Mouse (Mus musculus): ENCODE data around the gene Tnfrsf19. TPM values are rescaled to one million over a fixed set of nuclear protein-coding genes. Genes with fewer than 3 reads are reported as not detected.

Tnfrsf19 gene
- total and polyA plus RNA-seq, 2 experiments = 3.5 to 6.2 TPM

DNA sequence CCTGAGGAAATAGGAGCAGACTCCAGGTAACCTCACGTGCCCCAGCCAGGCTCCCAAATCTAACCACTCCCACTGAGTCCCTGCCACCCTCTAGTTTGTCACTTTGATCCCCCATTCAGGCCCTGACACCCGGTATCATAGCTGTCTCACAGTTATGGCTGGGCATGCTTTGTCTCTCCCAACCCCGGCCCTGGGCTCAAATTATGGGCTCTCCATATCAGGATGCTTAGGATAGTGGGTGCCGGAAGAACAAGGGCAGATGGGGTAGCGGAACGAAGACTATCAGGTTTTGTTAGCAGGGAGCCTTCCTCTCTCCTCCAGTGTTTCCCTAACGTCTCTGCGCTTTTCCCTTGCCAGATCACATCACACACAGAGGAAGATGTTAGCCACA lies 8.2 kb downstream of the Tnfrsf19 start:
- TF ChIP-seq CTCF (IDR thresholded peaks at IDR 0.05; ENCODE audit: low read depth, low read length) = no peak
- TF ChIP-seq POLR2A (IDR thresholded peaks at IDR 0.05; ENCODE audit: extremely low read depth, insufficient read depth, low read length) = no peak
- Histone ChIP-seq H3K4me1 (ENCODE audit: control insufficient read depth, insufficient read depth, low read length) (peaks cover 8% of the 10 kb centered on the region), H3K36me3 (ENCODE audit: control insufficient read depth, insufficient read depth, low read length) (no peaks in the 10 kb centered on the region), H3K4me3 (ENCODE audit: insufficient read depth, low read depth, low read length) (no peak overlapping the region), H3K9ac (ENCODE audit: low read depth, low read length) (no peak overlapping the region), H3K79me2 (ENCODE audit: control insufficient read depth, insufficient read depth, low read length) (no peaks in the 10 kb centered on the region), H3K27me3 (ENCODE audit: control insufficient read depth, insufficient read depth, low read length) (no peaks in the 10 kb centered on the region), H3K27ac (replicated peaks; ENCODE audit: insufficient read depth, low read depth, low read length) (no peak overlapping the region)
- WGBS = 60% methylated on average over 8 of the region's 8 CpGs
- DNase-seq (ENCODE audit: extremely low read depth, low read depth, low spot score) = no peak

GRCm38 (mm10) chr14:61037321-61038081 lies 8.8 kb downstream of the Tnfrsf19 start:
- TF ChIP-seq CTCF (IDR thresholded peaks at IDR 0.05; ENCODE audit: low read depth, low read length) = no peak
- TF ChIP-seq POLR2A (IDR thresholded peaks at IDR 0.05; ENCODE audit: extremely low read depth, insufficient read depth, low read length) = no peak

GRCm38 (mm10) chr14:61030366-61030765 lies 15.9 kb downstream of the Tnfrsf19 start:
- H3K79me2 ChIP-seq (ENCODE audit: control insufficient read depth, insufficient read depth, low read length) = no peaks in the 10 kb centered on the region
- no peaks in the 10 kb centered on the region for H3K36me3 ChIP-seq (ENCODE audit: control insufficient read depth, insufficient read depth, low read length)
- TF ChIP-seq CTCF (IDR thresholded peaks at IDR 0.05; ENCODE audit: low read depth, low read length) (no peak), POLR2A (IDR thresholded peaks at IDR 0.05; ENCODE audit: extremely low read depth, insufficient read depth, low read length) (no peak)
- no peaks in the 10 kb centered on the region for H3K27me3 ChIP-seq (ENCODE audit: control insufficient read depth, insufficient read depth, low read length)
- no peak overlapping the region for H3K9ac ChIP-seq (ENCODE audit: low read depth, low read length)
- 45% methylated on average over 6 of the region's 6 CpGs for WGBS
- H3K4me3 ChIP-seq (ENCODE audit: insufficient read depth, low read depth, low read length) = no peak overlapping the region
- H3K27ac ChIP-seq (replicated peaks; ENCODE audit: insufficient read depth, low read depth, low read length) = no peak overlapping the region
- no peaks in the 10 kb centered on the region for H3K4me1 ChIP-seq (ENCODE audit: control insufficient read depth, insufficient read depth, low read length)
- peak; percentile 66 for DNase-seq (ENCODE audit: extremely low read depth, low read depth, low spot score)

More at GRCm38 (mm10) chr14:61037321-61038081, 8.8 kb downstream of the Tnfrsf19 start:
- Histone ChIP-seq H3K27ac (replicated peaks; ENCODE audit: insufficient read depth, low read depth, low read length) (no peak overlapping the region), H3K4me3 (ENCODE audit: insufficient read depth, low read depth, low read length) (peak overlapping the region; percentile 64), H3K9ac (ENCODE audit: low read depth, low read length) (peak overlapping the region; percentile 54), H3K4me1 (ENCODE audit: control insufficient read depth, insufficient read depth, low read length) (peaks cover 8% of the 10 kb centered on the region), H3K36me3 (ENCODE audit: control insufficient read depth, insufficient read depth, low read length) (no peaks in the 10 kb centered on the region), H3K79me2 (ENCODE audit: control insufficient read depth, insufficient read depth, low read length) (no peaks in the 10 kb centered on the region), H3K27me3 (ENCODE audit: control insufficient read depth, insufficient read depth, low read length) (no peaks in the 10 kb centered on the region)
- WGBS = 2% methylated on average over 40 of the region's 40 CpGs
- no peak for DNase-seq (ENCODE audit: extremely low read depth, low read depth, low spot score)

DNA sequence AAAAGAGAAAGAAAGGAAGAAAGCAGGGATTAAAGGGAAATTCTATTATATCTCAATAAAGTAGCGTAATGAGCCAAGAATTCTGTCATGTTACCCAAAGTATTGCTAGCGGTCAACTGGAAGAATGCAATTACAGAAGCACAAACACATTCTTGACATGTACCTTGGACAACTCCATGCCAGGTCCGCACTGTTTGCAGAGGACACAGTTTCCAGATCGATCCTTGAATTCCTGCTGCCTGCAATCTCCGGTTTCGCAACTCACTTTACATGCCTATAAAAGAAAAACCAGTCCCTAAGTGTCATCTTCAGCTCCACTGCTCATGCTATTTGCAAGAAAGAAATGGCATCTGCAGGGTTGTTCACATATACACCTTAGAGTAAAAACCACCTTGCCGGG lies 22.3 kb downstream of the Tnfrsf19 start:
- Histone ChIP-seq H3K4me3 (ENCODE audit: insufficient read depth, low read depth, low read length) (no peak overlapping the region), H3K9ac (ENCODE audit: low read depth, low read length) (no peak overlapping the region), H3K79me2 (ENCODE audit: control insufficient read depth, insufficient read depth, low read length) (no peaks in the 10 kb centered on the region), H3K4me1 (ENCODE audit: control insufficient read depth, insufficient read depth, low read length) (peaks cover 1% of the 10 kb centered on the region; the same call in 1 of the 2 replicates), H3K36me3 (ENCODE audit: control insufficient read depth, insufficient read depth, low read length) (no peaks in the 10 kb centered on the region), H3K27ac (replicated peaks; ENCODE audit: insufficient read depth, low read depth, low read length) (no peak overlapping the region), H3K27me3 (ENCODE audit: control insufficient read depth, insufficient read depth, low read length) (no peaks in the 10 kb centered on the region)
- peak; percentile 98 for DNase-seq (ENCODE audit: extremely low read depth, low read depth, low spot score)
- 36% methylated on average over 7 of the region's 7 CpGs for WGBS
- TF ChIP-seq POLR2A (IDR thresholded peaks at IDR 0.05; ENCODE audit: extremely low read depth, insufficient read depth, low read length) (no peak), CTCF (IDR thresholded peaks at IDR 0.05; ENCODE audit: low read depth, low read length) (peak; percentile 40; the same call in 1 of the 2 replicates)

DNA sequence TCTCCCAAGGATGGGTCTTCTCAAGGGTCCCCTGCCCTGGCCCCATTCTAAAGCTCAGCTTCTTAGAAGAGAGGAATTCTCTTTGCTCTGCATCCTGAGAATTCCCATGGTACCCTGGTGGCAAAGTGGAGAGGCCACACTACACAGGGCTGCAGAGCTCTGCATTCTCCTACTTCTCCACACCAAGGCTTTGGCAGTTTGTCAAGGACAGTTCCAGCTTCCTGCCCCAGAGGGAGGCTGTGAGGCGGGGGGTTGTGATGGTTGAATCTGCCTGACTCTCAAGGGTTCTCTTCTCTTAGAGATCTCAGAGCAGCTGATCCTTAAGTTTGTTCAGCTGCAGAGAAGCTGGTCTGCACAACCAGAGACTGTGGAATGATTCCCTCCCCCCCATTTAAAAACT lies 23.9 kb downstream of the Tnfrsf19 start:
- WGBS = 88% methylated on average over 1 of the region's 1 CpGs

DNA sequence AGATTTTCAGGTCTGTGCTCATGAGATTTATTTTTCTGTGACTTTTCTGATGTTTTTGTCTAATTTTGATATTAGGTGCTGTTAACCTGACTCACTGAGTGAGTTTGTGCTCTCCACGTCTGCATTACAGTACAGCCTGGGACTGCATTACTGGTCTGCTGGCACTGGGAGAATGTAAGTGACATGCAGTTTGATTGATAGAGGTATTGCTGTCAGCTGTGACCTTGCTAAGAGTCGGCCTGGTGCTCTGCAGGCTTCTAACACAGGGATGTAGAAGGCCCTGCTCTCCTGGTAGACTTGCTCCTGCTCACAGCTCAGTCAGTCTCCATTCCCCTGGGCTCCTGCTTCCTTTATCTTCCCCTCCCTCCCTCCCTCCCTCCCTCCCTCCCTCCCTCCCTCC lies 25.3 kb downstream of the Tnfrsf19 start:
- Histone ChIP-seq H3K79me2 (ENCODE audit: control insufficient read depth, insufficient read depth, low read length) (no peaks in the 10 kb centered on the region), H3K4me3 (ENCODE audit: insufficient read depth, low read depth, low read length) (no peak overlapping the region), H3K27ac (replicated peaks; ENCODE audit: insufficient read depth, low read depth, low read length) (no peak overlapping the region), H3K9ac (ENCODE audit: low read depth, low read length) (no peak overlapping the region), H3K36me3 (ENCODE audit: control insufficient read depth, insufficient read depth, low read length) (no peaks in the 10 kb centered on the region), H3K27me3 (ENCODE audit: control insufficient read depth, insufficient read depth, low read length) (no peaks in the 10 kb centered on the region), H3K4me1 (ENCODE audit: control insufficient read depth, insufficient read depth, low read length) (peaks cover 1% of the 10 kb centered on the region; the same call in 1 of the 2 replicates)
- no peak for DNase-seq (ENCODE audit: extremely low read depth, low read depth, low spot score)
- no peak for TF ChIP-seq CTCF (IDR thresholded peaks at IDR 0.05; ENCODE audit: low read depth, low read length)
- TF ChIP-seq POLR2A (IDR thresholded peaks at IDR 0.05; ENCODE audit: extremely low read depth, insufficient read depth, low read length) = no peak
- WGBS = 77% methylated on average over 2 of the region's 2 CpGs

More for the DNA sequence above, 23.9 kb downstream of the Tnfrsf19 start:
- no peak for DNase-seq (ENCODE audit: extremely low read depth, low read depth, low spot score)
- H3K79me2 ChIP-seq (ENCODE audit: control insufficient read depth, insufficient read depth, low read length) = no peaks in the 10 kb centered on the region
- H3K9ac ChIP-seq (ENCODE audit: low read depth, low read length) = no peak overlapping the region
- H3K36me3 ChIP-seq (ENCODE audit: control insufficient read depth, insufficient read depth, low read length) = no peaks in the 10 kb centered on the region
- H3K4me1 ChIP-seq (ENCODE audit: control insufficient read depth, insufficient read depth, low read length) = peaks cover 1% of the 10 kb centered on the region; the same call in 1 of the 2 replicates
- no peak for TF ChIP-seq POLR2A (IDR thresholded peaks at IDR 0.05; ENCODE audit: extremely low read depth, insufficient read depth, low read length)
- TF ChIP-seq CTCF (IDR thresholded peaks at IDR 0.05; ENCODE audit: low read depth, low read length) = no peak
- no peak overlapping the region for H3K4me3 ChIP-seq (ENCODE audit: insufficient read depth, low read depth, low read length)
- H3K27ac ChIP-seq (replicated peaks; ENCODE audit: insufficient read depth, low read depth, low read length) = no peak overlapping the region
- no peaks in the 10 kb centered on the region for H3K27me3 ChIP-seq (ENCODE audit: control insufficient read depth, insufficient read depth, low read length)
